Mouse (Mus musculus) lung, embryonic 15.5 days (tissue): ENCODE data around the gene Ago1. TPM values are rescaled to one million over a fixed set of nuclear protein-coding genes. Genes with fewer than 3 reads are reported as not detected.

Experiments used
- ATAC-seq: fragments of 200-750 bp; cut with Nextera tagmentation; 2 replicates; pipeline ENCODE4 v1.8.0; 2017; ENCODE audit warnings: moderate number of reproducible peaks, borderline replicate concordance; ENCODE audit not compliant: low FRiP score, low TSS enrichment; ENCODE audit errors: extremely low read depth
- H3K27ac ChIP-seq: fragments of 300-500 bp; sonication (generic); 2 replicates; pipeline ENCODE4 v1.5.1; 2015; ENCODE audit warnings: moderate library complexity, mild to moderate bottlenecking, inconsistent platforms
- H3K27me3 ChIP-seq: fragments of 300-500 bp; sonication (generic); 2 replicates; pipeline ENCODE4 v1.6.1; 2015; ENCODE audit warnings: inconsistent platforms
- H3K36me3 ChIP-seq: fragments of 300-500 bp; sonication (generic); 2 replicates; pipeline ENCODE4 v1.6.1; 2015; ENCODE audit warnings: inconsistent platforms
- H3K4me1 ChIP-seq: fragments of 300-500 bp; sonication (generic); 2 replicates; pipeline ENCODE4 v1.6.1; 2015; ENCODE audit warnings: inconsistent platforms
- H3K4me2 ChIP-seq: fragments of 300-500 bp; sonication (generic); 2 replicates; pipeline ENCODE4 v1.6.1; 2015; ENCODE audit warnings: inconsistent platforms, mild to moderate bottlenecking, moderate library complexity
- H3K4me3 ChIP-seq: fragments of 300-500 bp; sonication (generic); 2 replicates; pipeline ENCODE4 v1.5.1; 2015; ENCODE audit warnings: mild to moderate bottlenecking, inconsistent platforms
- H3K9ac ChIP-seq: fragments of 300-500 bp; sonication (generic); 2 replicates; pipeline ENCODE4 v1.6.1; 2015; ENCODE audit warnings: inconsistent platforms
- H3K9me3 ChIP-seq: fragments of 300-500 bp; sonication (generic); 2 replicates; pipeline ENCODE4 v1.6.1; 2016; ENCODE audit warnings: inconsistent platforms
- WGBS: fragments of 180-500 bp; shearing (Covaris S2); methylation state at CpG from one replicate; pipeline ENCODE4 v1.1.7; 2015; 5-methylcytosine and 5-hydroxymethylcytosine counted together
- polyA plus RNA-seq: library from polyadenylated mRNA; unstranded; fragments of >200 nt; fragmentation: Nextera tagmentation; extraction: Ambion mirVana; gene quantifications from 2 replicates; pipeline ENCODE4 v1.2.1, GENCODE M21; 2015

Gene Ago1
- polyA plus RNA-seq, 1 experiment from 2014 or later = 6.7 TPM

- Histone ChIP-seq H3K4me1 (no peaks in the 10 kb centered on the region), H3K36me3 (peaks cover 26% of the 10 kb centered on the region), H3K4me3 (no peak overlapping the region), H3K4me2 (no peak overlapping the region), H3K9me3 (no peaks in the 10 kb centered on the region), H3K9ac (no peak overlapping the region), H3K27ac (no peak overlapping the region), H3K27me3 (no peaks in the 10 kb centered on the region)
- no peak for ATAC-seq
- 34% methylated on average over 2 of the region's 2 CpGs for WGBS
Observed at GRCm38 (mm10) chr4:126436268-126436667, 32.1 kb downstream of the Ago1 start.

- ATAC-seq = no peak
- 0 out of 2 replicates have a peak, but pooled peaks cover 3% of the 10 kb centered on the region for H3K4me1 ChIP-seq
- H3K4me2 ChIP-seq = no peak overlapping the region
- H3K9me3 ChIP-seq = no peaks in the 10 kb centered on the region
- no peak overlapping the region for H3K9ac ChIP-seq
- no peak overlapping the region for H3K27ac ChIP-seq
- no peak overlapping the region for H3K4me3 ChIP-seq
- H3K27me3 ChIP-seq = no peaks in the 10 kb centered on the region
- WGBS = 93% methylated on average over 2 of the region's 2 CpGs
- peaks cover 6% of the 10 kb centered on the region for H3K36me3 ChIP-seq
Observed at GRCm38 (mm10) chr4:126434094-126434493, 34.3 kb downstream of the Ago1 start.

GRCm38 (mm10) chr4:126433175-126433574 is 35.2 kb downstream of the Ago1 start:
- no peak overlapping the region for H3K27ac ChIP-seq
- 80% methylated on average over 4 of the region's 4 CpGs for WGBS
- no peak for ATAC-seq

GRCm38 (mm10) chr4:126431746-126432145 is 36.6 kb downstream of the Ago1 start:
- H3K9ac ChIP-seq = no peak overlapping the region
- no peak overlapping the region for H3K4me2 ChIP-seq
- H3K9me3 ChIP-seq = no peaks in the 10 kb centered on the region
- H3K4me3 ChIP-seq = no peak overlapping the region
- H3K36me3 ChIP-seq = no peaks in the 10 kb centered on the region
- peaks cover 9% of the 10 kb centered on the region for H3K4me1 ChIP-seq
- no peak overlapping the region for H3K27ac ChIP-seq
- H3K27me3 ChIP-seq = no peaks in the 10 kb centered on the region
- ATAC-seq = no peak
- WGBS = 83% methylated on average over 4 of the region's 4 CpGs

More at GRCm38 (mm10) chr4:126433175-126433574, 35.2 kb downstream of the Ago1 start:
- no peaks in the 10 kb centered on the region for H3K27me3 ChIP-seq
- peaks cover 8% of the 10 kb centered on the region for H3K4me1 ChIP-seq
- no peak overlapping the region for H3K9ac ChIP-seq
- H3K9me3 ChIP-seq = no peaks in the 10 kb centered on the region
- H3K4me2 ChIP-seq = no peak overlapping the region
- no peaks in the 10 kb centered on the region; the same call in 1 of the 2 replicates for H3K36me3 ChIP-seq
- H3K4me3 ChIP-seq = no peak overlapping the region

- peak; percentile 97 for ATAC-seq
- peaks cover 9% of the 10 kb centered on the region for H3K4me1 ChIP-seq
- no peaks in the 10 kb centered on the region for H3K9me3 ChIP-seq
- under 1% methylated on average over 62 of the region's 65 CpGs for WGBS
- no peaks in the 10 kb centered on the region for H3K36me3 ChIP-seq
- peak within 1 kb of the TSS; percentile 91 for H3K27ac ChIP-seq
- H3K4me2 ChIP-seq = peak within 1 kb of the TSS; percentile 90
- H3K27me3 ChIP-seq = no peaks in the 10 kb centered on the region
- H3K9ac ChIP-seq = peak within 1 kb of the TSS; percentile 79
- peak within 1 kb of the TSS; percentile 69 for H3K4me3 ChIP-seq
Observed at GRCm38 (mm10) chr4:126429347-126430079, 38.9 kb downstream of the Ago1 start, which contains the start of gene Ago3. Gene Ago3, minus strand, starts transcription at chr4:126429556.

GRCm38 (mm10) chr4:126428682-126429346 is 39.6 kb downstream of the Ago1 start:
- H3K9ac ChIP-seq = peak overlapping the region; percentile 79
- no peak; the same call in 1 of the 2 replicates for ATAC-seq
- H3K4me1 ChIP-seq = peaks cover 9% of the 10 kb centered on the region
- H3K4me2 ChIP-seq = peak overlapping the region; percentile 90
- H3K27me3 ChIP-seq = no peaks in the 10 kb centered on the region
- H3K9me3 ChIP-seq = no peaks in the 10 kb centered on the region
- WGBS = 2% methylated on average over 24 of the region's 24 CpGs
- H3K27ac ChIP-seq = peak overlapping the region; percentile 91
- no peaks in the 10 kb centered on the region for H3K36me3 ChIP-seq
- H3K4me3 ChIP-seq = peak overlapping the region; percentile 69

- no peak overlapping the region for H3K4me3 ChIP-seq
- no peak for ATAC-seq
- H3K9ac ChIP-seq = no peak overlapping the region
- H3K4me2 ChIP-seq = no peak overlapping the region
- H3K9me3 ChIP-seq = no peaks in the 10 kb centered on the region
- H3K4me1 ChIP-seq = peaks cover 6% of the 10 kb centered on the region
- H3K27ac ChIP-seq = no peak overlapping the region
- H3K36me3 ChIP-seq = no peaks in the 10 kb centered on the region
- H3K27me3 ChIP-seq = no peaks in the 10 kb centered on the region
- WGBS = 55% methylated on average over 2 of the region's 2 CpGs
Observed at GRCm38 (mm10) chr4:126423866-126424265, 44.5 kb downstream of the Ago1 start.

GRCm38 (mm10) chr4:126415707-126416106 is 52.7 kb downstream of the Ago1 start:
- H3K36me3 ChIP-seq = peaks cover 2% of the 10 kb centered on the region; the same call in 1 of the 2 replicates
- H3K9me3 ChIP-seq = no peaks in the 10 kb centered on the region
- no peak overlapping the region for H3K4me3 ChIP-seq

GRCm38 (mm10) chr4:126412526-126412925 is 55.9 kb downstream of the Ago1 start:
- no peaks in the 10 kb centered on the region for H3K27me3 ChIP-seq
- H3K4me1 ChIP-seq = no peaks in the 10 kb centered on the region
- H3K27ac ChIP-seq = no peak overlapping the region
- ATAC-seq = no peak
- no peak overlapping the region for H3K4me3 ChIP-seq
- H3K4me2 ChIP-seq = no peak overlapping the region
- H3K9ac ChIP-seq = no peak overlapping the region
- no peaks in the 10 kb centered on the region for H3K9me3 ChIP-seq
- 88% methylated on average over 3 of the region's 3 CpGs for WGBS
- H3K36me3 ChIP-seq = peaks cover 2% of the 10 kb centered on the region; the same call in 1 of the 2 replicates

More at GRCm38 (mm10) chr4:126415707-126416106, 52.7 kb downstream of the Ago1 start:
- H3K27me3 ChIP-seq = no peaks in the 10 kb centered on the region
- H3K27ac ChIP-seq = no peak overlapping the region
- no peak for ATAC-seq
- H3K4me2 ChIP-seq = no peak overlapping the region
- no peaks in the 10 kb centered on the region for H3K4me1 ChIP-seq
- no peak overlapping the region for H3K9ac ChIP-seq

Other genes starting within 250 kb of the Ago1 start
- gene Map7d1, start 212.2 kb downstream of the Ago1 start, polyA plus RNA-seq = 40.8 and 45.3 TPM in 2 replicates
- 106 and 108 TPM in 2 replicates for gene Trappc3, start 206.3 kb downstream of the Ago1 start, polyA plus RNA-seq
- gene Col8a2, start 181.8 kb downstream of the Ago1 start, polyA plus RNA-seq = 5.4 and 5.8 TPM in 2 replicates
- gene Adprhl2, start 146.9 kb downstream of the Ago1 start, polyA plus RNA-seq = 68.6 TPM in 2 replicates
- gene Tekt2, start 142.9 kb downstream of the Ago1 start, polyA plus RNA-seq = 5.3 and 6.2 TPM in 2 replicates
- gene Ago3, start 39.0 kb downstream of the Ago1 start, polyA plus RNA-seq = 12.3 and 16.2 TPM in 2 replicates
- gene Ago4, start 64.9 kb upstream of the Ago1 start, polyA plus RNA-seq = 3.5 and 3.7 TPM in 2 replicates
- 41.1 TPM in 2 replicates for gene Clspn, start 88.4 kb upstream of the Ago1 start, polyA plus RNA-seq
- gene 5730409E04Rik, start 141.2 kb upstream of the Ago1 start, polyA plus RNA-seq = 2.1 and 2.3 TPM in 2 replicates
- 487 and 509 TPM in 2 replicates for gene Psmb2, start 209.0 kb upstream of the Ago1 start, polyA plus RNA-seq